Mouse (Mus musculus): Measurements from ENCODE around the gene Dffa. TPM values are rescaled to one million over a fixed set of nuclear protein-coding genes. Genes with fewer than 3 reads are reported as not detected.
A peak's percentile ranks its signal among the peaks of the same experiment; 100 is the strongest.

Gene Dffa
- polyA plus RNA-seq, 2 experiments, result 13.1 to 13.2 TPM

DNA sequence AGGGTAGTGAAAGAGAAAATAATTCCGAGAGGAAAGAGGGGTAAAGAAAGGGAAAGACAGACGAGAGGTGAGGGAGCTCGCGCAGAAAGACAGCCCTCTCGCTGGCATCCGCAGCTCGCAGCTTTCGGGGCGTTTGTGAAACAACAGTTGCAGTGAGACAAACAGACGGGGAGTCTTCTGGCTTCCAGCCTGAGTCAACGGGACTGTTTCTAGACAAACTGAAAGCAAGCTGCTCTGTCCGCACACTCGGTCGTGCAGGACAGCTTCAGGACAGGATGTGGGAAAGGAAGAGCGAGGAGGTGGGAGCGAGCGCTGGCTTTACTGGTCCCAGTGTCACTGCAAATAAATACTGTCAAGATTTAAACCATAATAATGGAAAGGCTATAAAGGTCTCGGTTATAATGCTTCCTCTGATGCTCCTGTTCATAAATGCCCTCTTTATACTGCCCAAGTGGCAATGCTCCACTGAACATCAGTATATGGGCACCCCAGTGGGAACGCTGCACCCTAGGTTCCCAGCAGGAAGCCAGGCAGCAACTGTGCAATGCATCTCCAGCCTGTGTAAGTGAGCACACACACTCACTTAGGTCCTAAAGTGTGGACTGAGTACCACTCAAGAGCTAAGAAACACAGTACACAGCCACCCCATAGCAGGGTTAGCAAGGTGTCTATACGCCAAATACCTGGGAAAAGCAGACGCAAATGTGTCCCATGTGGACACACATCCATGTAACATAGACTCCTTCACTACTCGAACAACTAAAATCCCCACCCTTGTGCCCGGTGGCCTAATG, 39.7 kb upstream of the Dffa start:
- Histone ChIP-seq H3K4me1 (replicated peaks; ENCODE audit: control insufficient read depth in 2 of 2, insufficient read depth in 2 of 2, low read length in 1 of 2) (no peaks in the 10 kb centered on the region), H3K27ac (no peak overlapping the region), H3K9ac (replicated peaks) (no peak overlapping the region)

GRCm38 (mm10) chr4:149066672-149067551, 37.0 kb upstream of the Dffa start:
- Histone ChIP-seq H3K9ac (replicated peaks) (no peak overlapping the region), H3K4me2 (ENCODE audit: low read depth) (no peak overlapping the region), H3K27me3 (ENCODE audit: control insufficient read depth, insufficient read depth, low read length) (no peaks in the 10 kb centered on the region), H3K4me3 (ENCODE audit: insufficient read depth in 1 of 2, low read depth in 2 of 2, low read length in 2 of 2) (no peak overlapping the region), H3K9me3 (ENCODE audit: control insufficient read depth, low read length) (no peaks in the 10 kb centered on the region), H3K27ac (no peak overlapping the region), H3K4me1 (replicated peaks; ENCODE audit: control insufficient read depth in 2 of 2, insufficient read depth in 2 of 2, low read length in 1 of 2) (no peaks in the 10 kb centered on the region), H3K36me3 (replicated peaks; ENCODE audit: control insufficient read depth, insufficient read depth, low read depth) (no peaks in the 10 kb centered on the region)
- 60% methylated on average over 22 of the region's 22 CpGs for WGBS (ENCODE audit: insufficient replicate concordance)
- no peak for DNase-seq (ENCODE audit: low read depth in 3 of 3, low spot score in 3 of 3)
- TF ChIP-seq EP300 (IDR thresholded peaks at IDR 0.05; ENCODE audit: low read depth), result no peak
- peak; percentile 36; the same call in 1 of the 2 replicates for TF ChIP-seq CTCF (IDR thresholded peaks at IDR 0.05; ENCODE audit: low read depth)
- peak; percentile 24; the same call in 1 of the 2 replicates for ATAC-seq (ENCODE audit: insufficient read depth)

More for the DNA sequence above, 39.7 kb upstream of the Dffa start:
- no peaks in the 10 kb centered on the region for H3K36me3 ChIP-seq (replicated peaks; ENCODE audit: control insufficient read depth, insufficient read depth, low read depth)
- WGBS (ENCODE audit: insufficient replicate concordance), result 74% methylated on average over 23 of the region's 23 CpGs
- ATAC-seq (ENCODE audit: insufficient read depth), result no peak
- H3K27me3 ChIP-seq (ENCODE audit: control insufficient read depth, insufficient read depth, low read length), result no peaks in the 10 kb centered on the region
- H3K4me3 ChIP-seq (ENCODE audit: insufficient read depth in 1 of 2, low read depth in 2 of 2, low read length in 2 of 2), result no peak overlapping the region
- no peak for DNase-seq (ENCODE audit: low read depth in 3 of 3, low spot score in 3 of 3)
- H3K4me2 ChIP-seq (ENCODE audit: low read depth), result no peak overlapping the region
- H3K9me3 ChIP-seq (ENCODE audit: control insufficient read depth, low read length), result no peaks in the 10 kb centered on the region
- TF ChIP-seq CTCF (IDR thresholded peaks at IDR 0.05; ENCODE audit: low read depth), result no peak

GRCm38 (mm10) chr4:149075073-149075472, 28.9 kb upstream of the Dffa start:
- Histone ChIP-seq H3K9ac (replicated peaks) (no peak overlapping the region), H3K36me3 (replicated peaks; ENCODE audit: control insufficient read depth, insufficient read depth, low read depth) (no peaks in the 10 kb centered on the region), H3K27me3 (ENCODE audit: control insufficient read depth, insufficient read depth, low read length) (no peaks in the 10 kb centered on the region), H3K4me2 (ENCODE audit: low read depth) (no peak overlapping the region), H3K4me3 (ENCODE audit: insufficient read depth in 1 of 2, low read depth in 2 of 2, low read length in 2 of 2) (no peak overlapping the region), H3K4me1 (replicated peaks; ENCODE audit: control insufficient read depth in 2 of 2, insufficient read depth in 2 of 2, low read length in 1 of 2) (peaks cover 0 to 4% of the 10 kb centered on the region in 2 experiments; a peak in 1 of 4 replicates), H3K9me3 (ENCODE audit: control insufficient read depth, low read length) (no peaks in the 10 kb centered on the region), H3K27ac (no peak overlapping the region)
- ATAC-seq (ENCODE audit: insufficient read depth), result no peak
- no peak for DNase-seq (ENCODE audit: low read depth in 3 of 3, low spot score in 3 of 3)
- TF ChIP-seq EP300 (IDR thresholded peaks at IDR 0.05; ENCODE audit: low read depth) (no peak), CTCF (IDR thresholded peaks at IDR 0.05; ENCODE audit: low read depth) (no peak)
- 83% methylated on average over 13 of the region's 13 CpGs for WGBS (ENCODE audit: insufficient replicate concordance)

GRCm38 (mm10) chr4:149075871-149076575, 27.9 kb upstream of the Dffa start:
- peak; percentile 57; the same call in 1 of the 2 replicates for ATAC-seq (ENCODE audit: insufficient read depth)
- no peaks in the 10 kb centered on the region for H3K9me3 ChIP-seq (ENCODE audit: control insufficient read depth, low read length)
- 43% methylated on average over 10 of the region's 10 CpGs for WGBS (ENCODE audit: insufficient replicate concordance)
- H3K27me3 ChIP-seq (ENCODE audit: control insufficient read depth, insufficient read depth, low read length), result no peaks in the 10 kb centered on the region
- no peak overlapping the region for H3K9ac ChIP-seq (replicated peaks)
- peaks cover 0 to 4% of the 10 kb centered on the region in 2 experiments; a peak in 1 of 4 replicates for H3K4me1 ChIP-seq (replicated peaks; ENCODE audit: control insufficient read depth in 2 of 2, insufficient read depth in 2 of 2, low read length in 1 of 2)
- no peak for DNase-seq (ENCODE audit: low read depth in 3 of 3, low spot score in 3 of 3)
- no peak for TF ChIP-seq EP300 (IDR thresholded peaks at IDR 0.05; ENCODE audit: low read depth)
- peak; percentile 48 for TF ChIP-seq CTCF (IDR thresholded peaks at IDR 0.05; ENCODE audit: low read depth)
- no peak overlapping the region for H3K27ac ChIP-seq
- no peaks in the 10 kb centered on the region for H3K36me3 ChIP-seq (replicated peaks; ENCODE audit: control insufficient read depth, insufficient read depth, low read depth)
- H3K4me2 ChIP-seq (ENCODE audit: low read depth), result no peak overlapping the region
- no peak overlapping the region for H3K4me3 ChIP-seq (ENCODE audit: insufficient read depth in 1 of 2, low read depth in 2 of 2, low read length in 2 of 2)

Data from liver, embryonic 14.5 days (tissue).